Mouse (Mus musculus) gastrocnemius, postnatal 10 days (tissue): ENCODE measurements around the gene Tex52. TPM values are rescaled to one million over a fixed set of nuclear protein-coding genes. Genes with fewer than 3 reads are reported as not detected.
"Not testable (repeated sequence)": the region's sequence is repeated elsewhere in the genome, so short reads cannot be mapped to it uniquely, and the experiment has no call there.

ENCODE experiments used
- DNase-seq: peaks from one replicate; pipeline ENCODE4 v3.0.0; 2021; ENCODE audit warnings: mixed read lengths
- total RNA-seq, 2 experiments: library from RNA; stranded (reverse); gene quantifications; 2 replicates each; pipeline ENCODE4 v1.2.3; 2021

Tex52 gene
- total RNA-seq, 2 experiments from 2014 or later = 0.36 TPM; not detected in 1

- not testable (repeated sequence) for DNase-seq
Observed at GRCm38 (mm10) chr6:128380594-128381167, 5.4 kb downstream of the Tex52 start.

- no peak for DNase-seq
Observed at GRCm38 (mm10) chr6:128381254-128381653, 6.0 kb downstream of the Tex52 start.

GRCm38 (mm10) chr6:128383752-128384151 lies 8.5 kb downstream of the Tex52 start:
- DNase-seq = no peak

GRCm38 (mm10) chr6:128385026-128385425 lies 9.8 kb downstream of the Tex52 start:
- DNase-seq = no peak

GRCm38 (mm10) chr6:128389185-128389584 lies 13.9 kb downstream of the Tex52 start:
- DNase-seq = no peak

GRCm38 (mm10) chr6:128390683-128391082 lies 15.4 kb downstream of the Tex52 start:
- DNase-seq = no peak

GRCm38 (mm10) chr6:128397574-128398261 lies 22.5 kb downstream of the Tex52 start:
- no peak for DNase-seq

GRCm38 (mm10) chr6:128398996-128399395 lies 23.7 kb downstream of the Tex52 start, which contains the start of gene Nrip2:
Gene Nrip2 (plus strand): TSS chr6:128399296.
- DNase-seq = no peak

- DNase-seq = peak; percentile 50
Observed at GRCm38 (mm10) chr6:128399421-128400185, 24.3 kb downstream of the Tex52 start.

GRCm38 (mm10) chr6:128404708-128405107 lies 29.5 kb downstream of the Tex52 start:
- no peak for DNase-seq

GRCm38 (mm10) chr6:128408544-128409125 lies 33.4 kb downstream of the Tex52 start:
- DNase-seq = no peak

GRCm38 (mm10) chr6:128410305-128410704 lies 35.0 kb downstream of the Tex52 start:
- no peak for DNase-seq

- peak; percentile 78 for DNase-seq
Observed at GRCm38 (mm10) chr6:128411115-128411514, 35.9 kb downstream of the Tex52 start.

- no peak for DNase-seq
Observed at GRCm38 (mm10) chr6:128416169-128416568, 40.9 kb downstream of the Tex52 start.

GRCm38 (mm10) chr6:128418076-128418475 lies 42.8 kb downstream of the Tex52 start:
- DNase-seq = no peak

- no peak for DNase-seq
Observed at GRCm38 (mm10) chr6:128421036-128421435, 45.8 kb downstream of the Tex52 start.

- no peak for DNase-seq
Observed at GRCm38 (mm10) chr6:128421480-128421879, 46.2 kb downstream of the Tex52 start.

- DNase-seq = no peak
Observed at GRCm38 (mm10) chr6:128423496-128424268, 48.4 kb downstream of the Tex52 start.

- peak; percentile 93 for DNase-seq
Observed at GRCm38 (mm10) chr6:128424269-128425019, 49.2 kb downstream of the Tex52 start, which contains the start of gene Itfg2. Gene Itfg2 (minus strand): TSS chr6:128424931.

GRCm38 (mm10) chr6:128425046-128425445 lies 49.8 kb downstream of the Tex52 start:
- no peak for DNase-seq

- DNase-seq = no peak
Observed at GRCm38 (mm10) chr6:128427571-128427970, 52.3 kb downstream of the Tex52 start.
